Mouse (Mus musculus): ENCODE measurements at regions not wholly inside any gene's neighbourhood (a gene's known extent, or its start where the extent isn't known, plus 50 kb on each side); places are given as distances from the start of the nearest gene placed in this dataset.

DNA sequence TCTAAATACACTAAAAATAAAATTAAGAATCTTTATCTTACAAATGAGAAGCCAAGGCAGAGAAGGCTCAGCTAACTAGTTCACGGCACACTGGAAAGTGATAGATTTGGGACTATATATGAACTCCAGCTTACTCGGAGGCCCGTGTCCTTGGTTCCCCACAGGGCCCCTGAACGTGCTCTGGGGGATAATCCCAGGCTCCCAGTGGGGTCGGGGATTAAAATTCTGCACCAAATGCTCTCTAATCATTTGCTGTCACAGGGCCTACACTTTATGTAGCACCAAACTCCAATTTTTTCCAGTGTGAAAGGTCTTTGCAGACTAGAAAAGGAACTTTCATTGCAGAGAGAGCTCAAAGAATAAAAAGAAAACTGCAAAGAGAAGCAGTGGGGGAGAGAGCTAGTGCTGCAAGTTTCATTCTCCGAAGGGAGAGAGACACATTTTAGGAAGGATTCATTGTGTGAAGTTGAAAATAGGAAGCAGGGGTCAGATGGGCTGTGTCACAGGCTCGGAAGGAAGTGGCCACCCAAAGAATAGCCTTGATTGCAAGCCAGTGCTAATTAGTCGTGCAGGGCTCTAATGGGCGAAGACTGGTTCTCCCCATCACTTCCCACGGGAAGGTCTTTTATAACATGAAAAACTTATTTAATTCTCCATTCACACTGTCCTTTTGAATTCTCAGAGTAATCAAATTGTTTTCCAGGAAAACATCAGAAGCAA, 90.3 kb upstream of the St6galnac5 start:
- TF ChIP-seq CTCF (IDR thresholded peaks at IDR 0.05): no peak
- intact Hi-C loops (cut with DNase I): loop anchor here (10.0 kb wide), 1 partner anchor 208 kb away; no protein-coding TSS in a partner anchor
- Histone ChIP-seq H3K27ac (no peak overlapping the region), H3K4me3 (no peak overlapping the region)
- DNase-seq (ENCODE audit: extremely low spot score in 1 of 2, low spot score in 2 of 2): peak in 1 of 2 experiments; percentile 16

DNA sequence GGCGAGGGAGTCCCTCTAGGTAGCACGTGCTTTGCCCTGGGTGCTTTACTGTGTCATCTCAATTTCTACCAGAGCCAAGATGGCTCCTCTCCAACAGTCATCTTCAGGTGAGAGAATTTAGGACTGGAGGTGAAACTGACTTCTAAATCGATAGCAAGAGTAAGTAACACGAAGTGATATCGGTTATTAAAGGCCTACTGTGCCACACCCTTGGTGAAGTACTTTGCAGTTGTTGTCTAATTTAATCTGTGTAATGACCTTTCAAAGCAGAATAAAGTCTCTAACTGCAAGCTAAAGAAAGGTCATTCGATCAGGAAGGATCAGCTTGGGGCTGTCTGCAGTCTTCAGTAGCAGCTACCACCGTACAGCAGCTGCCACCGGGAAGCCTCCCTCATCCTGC, 89.5 kb upstream of the St6galnac5 start:
- Histone ChIP-seq H3K27ac (no peak overlapping the region), H3K4me3 (no peak overlapping the region)
- intact Hi-C loops (cut with DNase I): loop anchor here (10.0 kb wide), 1 partner anchor 207 kb away; no protein-coding TSS in a partner anchor
- DNase-seq (ENCODE audit: extremely low spot score in 1 of 2, low spot score in 2 of 2): no peak
- no peak for TF ChIP-seq CTCF (IDR thresholded peaks at IDR 0.05)

DNA sequence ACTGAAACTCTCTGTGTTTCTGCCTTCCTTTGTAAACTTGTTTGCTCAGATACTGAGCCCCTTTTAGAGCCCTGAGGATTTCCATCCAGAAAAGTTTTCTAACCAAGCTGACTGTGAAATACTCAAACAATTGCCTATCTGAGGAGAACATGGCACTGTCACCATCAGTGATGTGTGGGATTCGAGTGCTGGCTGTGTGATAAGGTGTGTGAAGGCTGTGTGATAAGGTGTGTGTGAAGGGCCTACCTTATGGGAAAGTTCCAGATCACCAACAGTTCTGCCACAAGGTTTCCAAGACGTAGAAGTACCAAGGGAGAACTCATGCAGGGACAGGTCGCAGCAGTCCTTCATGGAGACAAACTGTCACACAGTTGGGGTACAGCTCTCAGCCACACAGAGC, 89.1 kb upstream of the St6galnac5 start:
- DNase-seq (ENCODE audit: extremely low spot score in 1 of 2, low spot score in 2 of 2): no peak
- intact Hi-C loops (cut with DNase I): loop anchor here (10.0 kb wide), 1 partner anchor 206 kb away; no protein-coding TSS in a partner anchor
- TF ChIP-seq CTCF (IDR thresholded peaks at IDR 0.05): no peak
- H3K27ac ChIP-seq: no peak overlapping the region
- H3K4me3 ChIP-seq: no peak overlapping the region

DNA sequence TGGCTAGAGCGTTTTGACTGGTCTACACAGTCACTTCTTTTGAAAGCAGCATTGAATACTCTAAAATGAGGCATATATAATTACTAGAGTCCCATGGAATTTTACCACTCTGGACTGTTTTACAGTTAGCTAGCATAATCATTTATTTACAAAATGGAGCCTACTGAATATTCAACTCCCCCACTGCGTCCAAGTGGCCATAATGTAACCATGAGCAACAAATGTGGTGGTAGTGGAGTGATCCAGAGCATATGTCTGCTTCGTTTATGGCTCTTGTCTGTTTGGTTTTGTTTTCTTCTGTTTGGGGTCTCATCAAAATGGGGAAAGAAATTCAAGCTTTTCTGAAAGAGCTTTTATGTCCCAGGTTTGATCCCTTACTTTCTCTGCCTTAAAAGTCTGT, 83.8 kb upstream of the St6galnac5 start:
- intact Hi-C loops (cut with DNase I): no loop called here
- Histone ChIP-seq H3K4me3 (no peak overlapping the region), H3K27ac (no peak overlapping the region)
- no peak for DNase-seq (ENCODE audit: extremely low spot score in 1 of 2, low spot score in 2 of 2)
- TF ChIP-seq CTCF (IDR thresholded peaks at IDR 0.05): no peak

DNA sequence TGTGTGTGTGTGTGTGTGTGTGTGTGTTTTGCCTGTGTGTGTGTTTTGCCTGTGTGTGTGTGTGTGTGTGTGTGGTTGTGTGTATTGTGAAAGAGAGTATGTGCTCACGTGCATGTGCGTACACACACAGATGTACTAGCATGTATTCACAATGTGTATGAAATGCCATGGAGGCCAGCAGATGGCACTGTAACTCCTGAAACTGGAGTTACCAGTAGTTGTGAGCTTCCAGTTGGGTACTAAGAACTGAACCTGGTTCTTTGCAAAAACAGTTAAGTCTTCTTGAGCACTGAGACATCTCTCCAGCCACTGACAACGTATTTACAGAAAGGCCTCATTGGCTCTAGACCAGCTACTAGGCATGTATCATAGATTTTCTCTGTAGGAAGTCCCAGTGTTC, 71.1 kb upstream of the St6galnac5 start:
- DNase-seq (ENCODE audit: extremely low spot score in 1 of 2, low spot score in 2 of 2): no peak
- Histone ChIP-seq H3K27ac (no peak overlapping the region), H3K4me3 (no peak overlapping the region)
- TF ChIP-seq CTCF (IDR thresholded peaks at IDR 0.05): no peak; the same call in 1 of the 2 replicates
- intact Hi-C loops (cut with DNase I): no loop called here

DNA sequence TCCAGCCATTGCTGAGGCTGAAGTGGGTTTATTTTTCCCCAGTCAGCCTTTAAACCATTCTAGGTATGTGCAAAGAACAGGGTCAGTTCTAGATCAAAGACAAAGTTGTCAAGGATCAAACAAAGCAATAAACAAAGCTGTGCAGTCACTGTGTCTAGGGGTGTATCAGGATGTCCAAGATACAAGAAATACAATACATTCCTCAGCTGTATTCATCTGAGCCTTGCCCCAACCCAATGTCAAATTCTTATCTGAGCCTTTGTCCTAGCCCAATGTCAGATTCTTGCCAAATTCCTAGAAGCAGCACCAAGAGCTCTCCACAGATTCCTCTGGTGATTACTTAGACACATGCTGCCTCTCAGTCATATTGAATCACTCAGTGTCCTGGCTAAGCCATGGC, 69.5 kb upstream of the St6galnac5 start:
- intact Hi-C loops (cut with DNase I): no loop called here
- no peak for TF ChIP-seq CTCF (IDR thresholded peaks at IDR 0.05)
- DNase-seq (ENCODE audit: extremely low spot score in 1 of 2, low spot score in 2 of 2): no peak
- H3K27ac ChIP-seq: no peak overlapping the region
- H3K4me3 ChIP-seq: no peak overlapping the region

DNA sequence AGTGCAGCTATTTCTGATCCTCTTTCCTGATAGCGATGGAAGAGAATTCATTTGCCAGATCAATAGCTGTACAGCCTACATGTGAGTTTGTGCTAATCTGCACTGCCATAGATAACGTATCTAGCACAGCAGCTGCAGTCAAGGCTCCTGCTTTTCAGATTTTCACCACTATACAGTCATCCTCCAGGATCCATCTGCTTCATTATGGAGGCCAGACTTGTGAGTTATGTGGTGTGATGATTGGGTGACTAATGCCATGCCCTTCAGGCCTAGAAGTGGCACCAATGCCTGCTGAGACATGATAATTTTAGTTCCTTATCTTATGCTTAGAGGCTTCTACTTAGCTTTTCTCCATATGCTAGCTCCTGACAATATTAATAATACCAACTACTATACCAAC, 63.3 kb upstream of the St6galnac5 start:
- no peak overlapping the region for H3K27ac ChIP-seq
- intact Hi-C loops (cut with DNase I): no loop called here
- DNase-seq (ENCODE audit: extremely low spot score in 1 of 2, low spot score in 2 of 2): no peak
- H3K4me3 ChIP-seq: no peak overlapping the region
- no peak for TF ChIP-seq CTCF (IDR thresholded peaks at IDR 0.05)

DNA sequence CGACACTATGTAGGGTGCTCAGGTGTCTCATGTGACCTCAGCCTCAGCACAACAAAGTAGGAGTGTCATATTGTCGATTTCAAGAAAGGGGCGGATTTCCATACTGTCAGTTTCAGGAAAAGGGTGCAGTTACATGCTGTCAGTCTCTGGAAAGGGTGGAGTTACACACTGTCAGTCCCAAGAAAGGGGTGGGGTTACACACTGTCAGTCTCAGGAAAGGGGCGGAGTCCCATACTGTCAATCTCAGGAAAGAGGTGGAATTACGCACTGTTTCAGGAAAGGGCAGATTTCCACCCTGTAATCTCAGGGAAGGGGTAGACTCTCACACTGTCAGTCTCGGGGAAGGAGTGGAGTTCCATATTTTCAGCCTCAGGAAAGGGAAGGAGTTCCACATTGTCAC, 51.9 kb upstream of the St6galnac5 start:
- no peak overlapping the region for H3K4me3 ChIP-seq
- DNase-seq (ENCODE audit: extremely low spot score in 1 of 2, low spot score in 2 of 2): no peak
- intact Hi-C loops (cut with DNase I): no loop called here
- H3K27ac ChIP-seq: no peak overlapping the region
- TF ChIP-seq CTCF (IDR thresholded peaks at IDR 0.05): no peak
